Mouse (Mus musculus) heart, postnatal 10 days (tissue): ENCODE data around the gene Adgrf3. TPM values are rescaled to one million over a fixed set of nuclear protein-coding genes. Genes with fewer than 3 reads are reported as not detected.
A peak's percentile ranks its signal among the peaks of the same experiment; 100 is the strongest.
"Not testable (repeated sequence)": the region's sequence is repeated elsewhere in the genome, so short reads cannot be mapped to it uniquely, and the experiment has no call there.

Experiments
- DNase-seq, 2 experiments: peaks; one replicate each; pipeline ENCODE4 v3.0.0; 2021
- intact Hi-C: fragments of 180-260 bp; cut with DNase I; formaldehyde crosslinking; loops from one replicate; pipeline ENCODE4 v1.15.1; 2025
- total RNA-seq, 2 experiments: library from RNA; stranded (reverse); gene quantifications; 2 replicates each; pipeline ENCODE4 v1.2.3; 2021

The Adgrf3 gene
- under 1 TPM; 0.42 to 0.45 TPM for total RNA-seq

GRCm38 (mm10) chr5:30205493-30205892, at the start of gene Adgrf3:
Gene Adgrf3 (minus strand): TSS chr5:30205722.
- intact Hi-C loops, result no loop called here

GRCm38 (mm10) chr5:30247666-30248065, 42.1 kb upstream of the Adgrf3 start:
- no peak for DNase-seq
- intact Hi-C loops, result no loop called here

More at GRCm38 (mm10) chr5:30205493-30205892, at the start of gene Adgrf3:
- no peak for DNase-seq

- intact Hi-C loops, result no loop called here
- DNase-seq, result no peak
These were observed 40.4 kb upstream of the Adgrf3 start for GRCm38 (mm10) chr5:30245861-30246416.

GRCm38 (mm10) chr5:30243741-30244140, 38.2 kb upstream of the Adgrf3 start:
- intact Hi-C loops, result no loop called here
- peak; percentile 12 to 15 for DNase-seq

- intact Hi-C loops, result no loop called here
These were observed 36.9 kb upstream of the Adgrf3 start for GRCm38 (mm10) chr5:30242410-30242809.

GRCm38 (mm10) chr5:30240552-30240951, 35.0 kb upstream of the Adgrf3 start:
- DNase-seq, result no peak
- intact Hi-C loops, result no loop called here

More at GRCm38 (mm10) chr5:30242410-30242809, 36.9 kb upstream of the Adgrf3 start:
- peak; percentile 16 to 18 for DNase-seq

GRCm38 (mm10) chr5:30238533-30238932, 33.0 kb upstream of the Adgrf3 start:
- no peak for DNase-seq
- intact Hi-C loops, result no loop called here

GRCm38 (mm10) chr5:30235641-30236126, 30.2 kb upstream of the Adgrf3 start:
- intact Hi-C loops, result no loop called here

GRCm38 (mm10) chr5:30233979-30234378, 28.5 kb upstream of the Adgrf3 start:
- intact Hi-C loops, result no loop called here
- DNase-seq, result no peak

More at GRCm38 (mm10) chr5:30235641-30236126, 30.2 kb upstream of the Adgrf3 start:
- no peak for DNase-seq

GRCm38 (mm10) chr5:30233042-30233441, 27.5 kb upstream of the Adgrf3 start:
- peak in 1 of 2 experiments; percentile 25 for DNase-seq
- intact Hi-C loops, result no loop called here

- peak; percentile 99 for DNase-seq
- intact Hi-C loops, result no loop called here
These were observed 26.9 kb upstream of the Adgrf3 start, which contains the start of gene Selenoi for GRCm38 (mm10) chr5:30232271-30232971. Gene Selenoi (plus strand): TSS chr5:30232581.

GRCm38 (mm10) chr5:30231891-30232270, 26.4 kb upstream of the Adgrf3 start:
- DNase-seq, result no peak
- intact Hi-C loops, result no loop called here

- intact Hi-C loops, result no loop called here
- peak; percentile 28 to 43 for DNase-seq
These were observed 25.4 kb upstream of the Adgrf3 start for GRCm38 (mm10) chr5:30230901-30231300.

- intact Hi-C loops, result no loop called here
- no peak for DNase-seq
These were observed 17.2 kb upstream of the Adgrf3 start for GRCm38 (mm10) chr5:30222681-30223080.

GRCm38 (mm10) chr5:30220666-30221065, 15.1 kb upstream of the Adgrf3 start:
- DNase-seq, result no peak
- intact Hi-C loops, result no loop called here

GRCm38 (mm10) chr5:30219715-30220114, 14.2 kb upstream of the Adgrf3 start:
- no peak for DNase-seq
- intact Hi-C loops, result loop anchor here (10.0 kb wide), 1 partner anchor 415 kb away; no protein-coding TSS in a partner anchor

- DNase-seq, result no peak
- intact Hi-C loops, result loop anchor here (10.0 kb wide), 1 partner anchor 419 kb away; no protein-coding TSS in a partner anchor
These were observed 10.4 kb upstream of the Adgrf3 start for GRCm38 (mm10) chr5:30215970-30216369.

GRCm38 (mm10) chr5:30214889-30215288, 9.4 kb upstream of the Adgrf3 start:
- intact Hi-C loops, result loop anchor here (5.0 to 10.0 kb wide), 2 partner anchors 267 to 420 kb away; no protein-coding TSS in a partner anchor
- peak; percentile 73 to 83 for DNase-seq

GRCm38 (mm10) chr5:30210758-30211157, 5.2 kb upstream of the Adgrf3 start:
- DNase-seq, result not testable (repeated sequence)
- intact Hi-C loops, result loop anchor here (5.0 to 10.0 kb wide), 2 partner anchors 272 to 424 kb away; no protein-coding TSS in a partner anchor

GRCm38 (mm10) chr5:30207276-30207675, 1.8 kb upstream of the Adgrf3 start:
- intact Hi-C loops, result no loop called here
- DNase-seq, result peak in 1 of 2 experiments; percentile 43

GRCm38 (mm10) chr5:30205034-30205433, 488 bp downstream of the Adgrf3 start:
- intact Hi-C loops, result no loop called here

GRCm38 (mm10) chr5:30204441-30204840, 1.1 kb downstream of the Adgrf3 start:
- intact Hi-C loops, result no loop called here
- DNase-seq, result no peak

More at GRCm38 (mm10) chr5:30205034-30205433, 488 bp downstream of the Adgrf3 start:
- no peak for DNase-seq
